In genomic region chr2:155811821-155812396, GRCm38 (mm10) we compare ENCODE assay signal across 9 mouse cellular contexts. TPM values are rescaled to one million over a fixed set of nuclear protein-coding genes. Genes with fewer than 3 reads are reported as not detected.
DNase-seq lines count a peak whose midpoint lies in the region; ATAC-seq and TF ChIP-seq lines count a peak whose summit lies in the region.
"Had no signal": no experiment of that assay in that cellular context is flagged by ENCODE, and none has a peak within 500 bp of the region (broad histone marks: within the 10 kb centered on the region; RNA-seq: fewer than 3 reads in every experiment).

No protein-coding gene starts in this region.

- TF ChIP-seq CTCF in C2C12 (IDR thresholded peaks at IDR 0.05; ENCODE audit: control insufficient read depth, insufficient read depth, insufficient read length) = peak; percentile 73

- H3K27ac ChIP-seq in ES-E14 (ENCODE audit: insufficient read depth, low read depth, low read length, poor library complexity, severe bottlenecking) = peak overlapping the region; percentile 37; the same call in 1 of the 2 replicates
- H3K27ac ChIP-seq in liver, embryonic 16.5 days (ENCODE audit: low read length) = no peak overlapping the region
- H3K27ac ChIP-seq: limb, embryonic 15.5 days had no signal

- H3K79me2 ChIP-seq in C2C12 (ENCODE audit: control insufficient read depth, insufficient read depth) = no peaks in the 10 kb centered on the region

- H3K4me2 ChIP-seq in liver, embryonic 16.5 days (ENCODE audit: low read depth, low read length) = no peak overlapping the region
- H3K4me2 ChIP-seq: limb, embryonic 15.5 days had no signal

- no peak overlapping the region for H3ac ChIP-seq in C2C12 (ENCODE audit: control insufficient read depth, insufficient read length, low read depth)

- in situ Hi-C loops in ES-E14 (cut with MboI; ENCODE audit: low sequenced_read_pairs in 2 of 2, unreplicated experiment in 2 of 2) = no loop called here

- H3K9me3 ChIP-seq in ES-E14 (ENCODE audit: control insufficient read depth, insufficient read depth, low read depth, low read length) = no peaks in the 10 kb centered on the region
- no peaks in the 10 kb centered on the region for H3K9me3 ChIP-seq in liver, embryonic 16.5 days (replicated peaks; ENCODE audit: control insufficient read depth, low read length)
- H3K9me3 ChIP-seq: limb, embryonic 15.5 days had no signal

- H3K4me3 ChIP-seq in C2C12 (ENCODE audit: insufficient read depth, poor library complexity, severe bottlenecking) = no peak overlapping the region
- H3K4me3 ChIP-seq in ES-E14 (ENCODE audit: insufficient read depth in 1 of 2, low read depth in 1 of 2, low read length in 2 of 2, poor library complexity in 1 of 2, severe bottlenecking in 1 of 2) = peak overlapping the region in 1 of 2 experiments; percentile 17; a peak in 1 of 4 replicates
- no peak overlapping the region for H3K4me3 ChIP-seq in liver, embryonic 16.5 days (ENCODE audit: low read depth, low read length)
- H3K4me3 ChIP-seq: limb, embryonic 15.5 days had no signal

- H3K79me3 ChIP-seq in C2C12 (ENCODE audit: low read depth) = no peaks in the 10 kb centered on the region

- 40% methylated on average over 16 of the region's 16 CpGs for WGBS in liver, embryonic 16.5 days (ENCODE audit: insufficient replicate concordance)

- DNase-seq in ES-E14 (ENCODE audit: low read depth, low spot score) = peak; percentile 92
- peak; percentile 95 for DNase-seq in cerebellum, adult 11-12 months
- DNase-seq in kidney, postnatal 25 days = peak; percentile 74 to 86
- peak; percentile 85 to 86 for DNase-seq in right cerebral cortex, postnatal 10 days (ENCODE audit: low spot score in 2 of 2)
- peak; percentile 74 for DNase-seq in urinary bladder, postnatal 25 days (ENCODE audit: low spot score)

- H3K4me1 ChIP-seq in ES-E14 (ENCODE audit: control insufficient read depth in 2 of 2, insufficient read depth in 2 of 2, low read length in 2 of 2, poor library complexity in 1 of 2) = peaks cover 0 to 6% of the 10 kb centered on the region in 2 experiments; a peak in 1 of 4 replicates
- H3K4me1 ChIP-seq in liver, embryonic 16.5 days (ENCODE audit: control insufficient read depth, low read depth, low read length) = no peaks in the 10 kb centered on the region
- H3K4me1 ChIP-seq: limb, embryonic 15.5 days had no signal

- H3K36me3 ChIP-seq in C2C12 (ENCODE audit: control insufficient read depth, insufficient read depth) (no peaks in the 10 kb centered on the region), ES-E14 (ENCODE audit: control insufficient read depth, insufficient read depth, low read length, poor library complexity, severe bottlenecking) (no peaks in the 10 kb centered on the region)
- H3K36me3 ChIP-seq in liver, embryonic 16.5 days (ENCODE audit: control insufficient read depth, insufficient read depth) = no peaks in the 10 kb centered on the region
- H3K36me3 ChIP-seq: limb, embryonic 15.5 days had no signal

- no peaks in the 10 kb centered on the region for H3K27me3 ChIP-seq in C2C12 (ENCODE audit: control insufficient read depth, insufficient read depth, insufficient read length)
- H3K27me3 ChIP-seq in liver, embryonic 16.5 days (ENCODE audit: control insufficient read depth, insufficient read depth, low read depth, low read length) = no peaks in the 10 kb centered on the region
- H3K27me3 ChIP-seq: limb, embryonic 15.5 days had no signal

- peak overlapping the region; percentile 59; the same call in 1 of the 2 replicates for H3K9ac ChIP-seq in ES-E14 (ENCODE audit: insufficient read depth, low read depth, low read length, poor library complexity, severe bottlenecking)
- no peak overlapping the region for H3K9ac ChIP-seq in liver, embryonic 16.5 days (ENCODE audit: low read depth, low read length)
- H3K9ac ChIP-seq: limb, embryonic 15.5 days had no signal

- ATAC-seq in frontal cortex, adult (ENCODE audit: low TSS enrichment) = peak; percentile 85
- ATAC-seq in liver, embryonic 16.5 days (ENCODE audit: low read depth) = 0 out of 2 replicates have a peak, but pooled peaks have one; percentile 27

TF ChIP-seq in C2C12, 6 proteins besides CTCF, POLR2A, EP300 and RAD21:
- no peak for TF ChIP-seq FOSL1 (IDR thresholded peaks at IDR 0.05; ENCODE audit: insufficient read depth, low read length, poor library complexity, severe bottlenecking)
- no peak for TF ChIP-seq USF1 (IDR thresholded peaks at IDR 0.05; ENCODE audit: low read depth)
- no peak for TF ChIP-seq CEBPB (IDR thresholded peaks at IDR 0.05; ENCODE audit: low read depth)
- TF ChIP-seq MYOG (IDR thresholded peaks at IDR 0.05; ENCODE audit: control insufficient read depth, extremely low read depth, insufficient read length) = no peak
- TF ChIP-seq MAX (IDR thresholded peaks at IDR 0.05) = no peak
- TF ChIP-seq MYOD1 (IDR thresholded peaks at IDR 0.05; ENCODE audit: control insufficient read depth, insufficient read length, low read depth) = no peak

TF ChIP-seq in ES-E14, 5 proteins besides CTCF, POLR2A, EP300 and RAD21:
- no peak for TF ChIP-seq MAFK (IDR thresholded peaks at IDR 0.05; ENCODE audit: insufficient read depth, low read depth, low read length)
- TF ChIP-seq ZC3H11A (IDR thresholded peaks at IDR 0.05; ENCODE audit: borderline replicate concordance, low read depth, low read length) = peak; percentile 75; the same call in 1 of the 2 replicates

RNA-seq across cellular contexts. Expression of gene BC029722, which starts 7.3 kb away (rescaled TPM):
- 32.9 TPM for polyA plus RNA-seq in C2C12 (2012; fragmentation: generic; extraction: Trizol)
- total RNA-seq in ES-E14 (2012; rRNA removed) = 4.1 and 7.0 TPM in 2 replicates
- polyA plus RNA-seq in liver, embryonic 16.5 days (2015; fragmentation: Nextera tagmentation; extraction: Ambion mirVana) = 4.8 and 5.6 TPM in 2 replicates

RNA-seq across cellular contexts. Expression of gene Eif6, which starts 14.8 kb away (rescaled TPM):
- 340 TPM for polyA plus RNA-seq in C2C12 (2012; fragmentation: generic; extraction: Trizol)
- 199 and 204 TPM in 2 replicates for total RNA-seq in ES-E14 (2012; rRNA removed)
- polyA plus RNA-seq in liver, embryonic 16.5 days (2015; fragmentation: Nextera tagmentation; extraction: Ambion mirVana) = 108 TPM in 2 replicates

RNA-seq across cellular contexts. Expression of gene Fam83c, which starts 22.7 kb away (rescaled TPM):
- 0.02 TPM for polyA plus RNA-seq in C2C12 (2012; fragmentation: generic; extraction: Trizol)
- total RNA-seq in ES-E14 (2012; rRNA removed) = 0.13 and 0.21 TPM in 2 replicates
- 0.08 and 0.14 TPM in 2 replicates for polyA plus RNA-seq in liver, embryonic 16.5 days (2015; fragmentation: Nextera tagmentation; extraction: Ambion mirVana)

RNA-seq across cellular contexts. Expression of gene Mmp24, which starts 36.8 kb away (rescaled TPM):
- 0.04 TPM for polyA plus RNA-seq in C2C12 (2012; fragmentation: generic; extraction: Trizol)
- 0.76 and 1.3 TPM in 2 replicates for total RNA-seq in ES-E14 (2012; rRNA removed)
- polyA plus RNA-seq in liver, embryonic 16.5 days (2015; fragmentation: Nextera tagmentation; extraction: Ambion mirVana) = not detected in 2 replicates
